Mouse (Mus musculus) cerebellum, adult 9-10 months (tissue): ENCODE measurements around the gene Wscd2.
A peak's percentile ranks its signal among the peaks of the same experiment; 100 is the strongest.

Experiments used
- DNase-seq: peaks from one replicate; pipeline ENCODE4 v3.0.0; 2022

The Wscd2 gene

DNA sequence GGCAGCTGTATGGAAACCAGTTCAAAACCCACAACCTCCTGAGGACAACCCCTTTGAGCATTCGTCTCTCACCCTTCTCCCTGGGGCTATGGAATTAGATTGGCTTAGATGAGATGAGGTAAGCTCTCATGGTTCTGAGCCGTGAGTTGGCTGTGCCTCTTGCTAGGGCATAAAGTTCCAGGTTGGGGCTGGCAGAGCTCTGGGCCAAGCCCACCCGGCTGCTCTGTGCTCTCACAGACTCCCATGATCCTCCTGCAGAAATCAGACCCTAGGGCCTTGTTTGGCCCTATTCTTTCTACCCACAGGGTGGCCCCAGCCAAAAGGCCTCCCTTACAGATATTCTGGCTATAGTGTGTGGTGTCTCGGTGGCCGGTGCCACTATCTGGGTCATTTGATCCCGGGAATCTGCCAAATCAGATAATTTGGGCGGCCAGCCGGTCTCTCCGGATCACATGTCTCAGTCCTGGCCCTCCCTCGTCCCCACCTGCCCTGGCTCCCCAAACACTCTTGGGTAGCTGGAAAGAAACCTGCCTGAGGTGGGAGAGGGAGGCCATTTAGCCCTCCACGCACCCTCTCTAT is 4.5 kb upstream of the Wscd2 start:
- DNase-seq: peak; percentile 75

DNA sequence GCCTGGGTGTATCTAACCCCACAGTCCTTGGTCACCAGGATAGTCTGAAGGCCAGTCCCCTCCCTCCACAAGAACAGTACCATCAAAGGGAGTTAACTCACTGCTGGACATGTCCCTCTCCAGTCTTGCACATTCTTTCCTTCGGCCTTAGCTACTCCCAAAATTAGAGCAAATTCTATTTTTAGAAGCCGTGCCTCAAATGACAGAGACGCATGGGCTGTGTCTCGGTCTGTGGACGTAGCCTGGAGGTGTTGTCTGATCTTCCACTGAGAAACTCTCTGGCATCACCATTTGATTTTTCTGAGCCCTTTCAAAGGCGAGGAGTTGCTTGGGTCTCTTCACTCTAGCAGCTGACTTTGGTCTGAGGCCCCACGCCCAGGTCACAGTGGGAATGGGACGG is 2.3 kb upstream of the Wscd2 start:
- DNase-seq: no peak

DNA sequence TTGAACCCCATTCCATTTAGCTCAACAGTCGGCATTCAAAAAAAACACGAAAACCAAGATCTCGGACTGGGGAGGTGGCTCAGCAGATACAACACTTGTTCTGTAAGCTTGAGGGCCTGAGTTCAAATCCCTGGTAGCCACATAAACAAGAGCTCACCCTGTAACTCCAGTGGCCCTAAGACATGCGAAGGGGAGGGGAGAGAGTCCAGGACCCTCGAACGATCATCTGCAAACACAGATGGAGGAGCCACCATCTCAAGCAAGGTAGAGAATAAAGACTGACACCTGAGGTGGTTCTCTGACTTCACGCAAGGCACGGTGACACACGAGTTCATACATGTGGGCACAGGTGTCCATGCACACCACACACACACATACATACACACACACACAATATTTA is 516 bp upstream of the Wscd2 start:
- DNase-seq: peak; percentile 53

DNA sequence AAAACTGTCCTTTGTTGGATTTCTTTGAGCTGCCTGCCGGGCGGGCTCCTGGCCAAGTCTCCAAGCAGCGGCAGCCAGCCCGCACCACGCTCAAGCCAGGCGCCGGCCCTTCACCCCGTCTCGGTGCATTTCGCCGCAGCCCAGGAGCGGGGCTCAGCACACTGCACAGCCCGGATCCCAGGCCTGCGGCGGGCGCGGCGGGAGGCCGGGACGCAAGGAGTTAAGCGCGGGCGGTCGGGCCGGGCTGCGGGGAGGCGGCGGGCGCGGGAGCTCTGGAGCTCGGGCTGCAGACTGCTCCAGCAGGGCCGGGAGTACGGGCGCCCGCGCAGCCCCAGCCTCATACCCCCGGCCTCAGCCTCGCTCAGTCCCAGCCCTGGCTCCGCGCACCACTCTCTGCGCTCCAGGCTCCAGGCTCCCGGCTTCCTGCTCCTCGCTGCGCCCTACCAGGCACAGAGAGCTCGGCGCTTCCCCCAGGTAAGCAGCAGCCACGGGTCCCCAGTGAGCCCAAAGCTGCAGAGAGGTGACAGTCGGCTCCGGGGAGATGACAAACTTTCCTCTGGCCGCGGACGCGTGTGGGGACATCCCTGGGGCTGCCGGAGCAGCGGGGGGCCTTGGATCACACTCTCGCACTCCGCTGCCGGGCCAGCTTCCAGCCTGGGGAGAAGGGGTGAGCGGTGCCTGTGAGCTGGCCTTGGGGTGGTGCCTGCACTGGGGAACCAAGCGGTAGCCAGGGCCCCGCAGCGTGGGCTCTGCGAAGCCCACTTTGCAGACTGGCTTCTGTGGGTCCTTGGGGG is 531 bp downstream of the Wscd2 start:
- DNase-seq: peak; percentile 80

DNA sequence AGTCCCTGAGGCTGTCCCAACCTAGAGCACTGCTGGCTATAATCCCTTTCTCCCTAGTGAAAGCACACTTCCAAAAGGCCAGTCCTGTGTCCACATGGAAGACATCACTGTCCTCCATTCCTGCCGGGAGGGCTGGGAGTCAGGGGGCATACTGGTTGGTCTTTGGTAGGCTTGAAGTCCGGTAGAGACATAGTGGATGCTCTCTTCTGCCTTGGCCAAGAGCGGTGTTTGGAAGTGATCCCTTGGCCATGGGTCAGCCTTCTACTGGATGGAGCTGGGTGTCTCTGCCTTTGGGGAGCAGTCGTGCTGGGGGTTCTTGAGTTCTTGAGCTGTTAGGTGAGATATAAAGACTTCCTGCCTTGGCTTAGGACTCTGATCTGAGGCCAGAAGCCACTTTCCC is 1.4 kb downstream of the Wscd2 start:
- peak; percentile 76 for DNase-seq

DNA sequence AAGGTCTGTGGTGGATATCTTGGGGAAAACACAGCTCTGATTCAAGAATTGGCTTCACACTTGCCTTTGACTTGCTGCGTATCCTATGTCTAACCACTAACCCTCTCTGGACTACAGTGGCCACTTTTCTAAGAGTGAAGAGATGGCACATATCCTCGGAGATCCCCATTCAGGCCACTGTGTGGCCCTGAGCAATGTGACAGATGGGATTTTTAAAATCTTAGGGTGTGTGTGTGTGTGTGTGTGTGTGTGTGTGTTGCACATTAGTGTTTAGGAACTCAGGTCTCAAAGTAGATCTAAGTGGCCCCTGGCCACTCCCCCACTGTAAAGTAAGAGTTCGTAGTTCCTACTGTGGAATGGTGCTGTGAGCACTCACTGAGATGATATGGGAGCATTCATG is 1.9 kb downstream of the Wscd2 start:
- DNase-seq: peak; percentile 66

DNA sequence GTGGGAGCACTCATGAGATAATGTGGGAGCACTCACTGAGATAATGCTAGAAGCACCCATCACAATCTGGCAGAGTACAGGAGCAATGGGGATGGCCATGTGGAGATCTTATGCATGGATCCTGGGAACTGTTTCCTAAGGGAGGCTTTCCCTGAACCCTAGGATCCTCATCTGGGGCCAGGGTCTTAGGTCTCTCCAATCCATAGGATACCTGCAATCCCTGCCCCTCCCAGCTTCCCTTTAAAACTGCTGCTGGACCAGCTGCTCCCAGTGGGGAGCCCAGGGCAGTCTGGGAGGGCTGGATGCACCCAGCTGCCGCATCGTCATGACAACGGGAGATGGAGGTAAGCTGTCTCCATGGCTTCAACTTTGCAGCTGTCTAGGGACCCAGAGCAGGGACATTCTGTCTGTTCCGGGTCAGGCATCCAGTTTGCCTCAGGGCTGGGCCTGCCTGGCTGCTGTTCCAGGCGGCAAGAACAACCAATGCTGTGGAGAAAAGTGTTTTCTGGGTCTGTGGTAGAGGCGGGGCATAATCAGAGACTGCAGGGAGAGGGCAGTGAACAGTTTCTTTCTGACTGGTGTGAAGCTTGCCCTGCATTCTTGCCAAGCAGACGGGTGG is 2.4 kb downstream of the Wscd2 start:
- DNase-seq: peak; percentile 72

DNA sequence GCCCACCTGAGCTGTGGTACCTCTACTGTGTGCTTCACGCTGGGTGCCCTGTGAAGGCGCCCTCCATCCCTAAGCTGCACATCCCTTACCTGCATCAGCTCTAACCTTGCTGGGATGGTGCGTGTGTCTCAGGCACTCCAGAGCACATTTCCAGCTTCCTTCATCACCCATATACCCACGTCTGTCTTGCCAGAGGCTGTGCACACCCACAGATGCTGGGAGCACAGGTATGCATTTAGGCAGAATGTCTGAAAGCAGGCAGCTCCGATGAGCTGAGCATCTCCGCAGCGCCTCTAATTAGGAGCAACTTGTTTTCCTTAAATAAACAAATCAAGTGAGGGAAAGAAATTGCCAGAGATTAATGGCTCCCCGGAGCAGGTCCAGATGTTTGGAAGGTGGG is 3.9 kb downstream of the Wscd2 start:
- peak; percentile 54 for DNase-seq

DNA sequence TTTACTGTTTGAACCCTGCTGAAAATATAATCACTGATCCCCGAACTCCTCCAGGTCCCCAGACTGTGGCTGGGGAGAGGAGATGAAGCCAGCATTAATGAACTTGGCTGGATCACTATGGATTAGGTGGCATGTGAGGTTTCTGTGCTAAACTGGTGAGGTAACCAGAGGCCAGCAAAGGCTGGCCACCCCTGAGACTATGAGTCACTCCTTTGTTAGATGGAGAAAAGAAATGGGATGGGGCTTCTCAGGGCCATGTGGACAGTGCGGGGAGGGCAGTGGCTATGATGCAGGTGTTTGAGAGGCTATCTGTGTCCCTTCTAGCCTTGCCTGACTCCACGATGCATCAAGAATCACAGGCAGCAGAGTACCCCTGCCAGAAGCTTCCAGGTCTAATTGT is 6.8 kb downstream of the Wscd2 start:
- no peak for DNase-seq

DNA sequence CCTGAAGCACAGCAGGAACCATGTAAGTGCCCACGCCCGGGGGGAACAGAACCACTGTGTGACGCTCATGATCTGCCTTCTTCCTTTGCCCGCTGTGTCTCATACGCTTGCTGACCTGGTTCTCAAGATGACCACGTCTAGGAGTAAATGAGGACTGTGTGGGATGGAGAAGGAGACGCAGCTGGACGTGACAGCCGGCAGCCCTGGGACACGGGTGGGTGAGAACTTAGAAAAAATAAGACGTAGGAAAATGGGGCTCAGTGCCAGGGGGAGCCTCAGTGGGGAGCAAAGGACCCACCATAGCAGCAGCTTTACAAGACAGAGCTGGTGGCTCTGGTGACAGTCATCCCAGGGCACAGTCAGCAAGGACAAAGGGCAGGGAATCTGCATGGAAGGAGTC is 9.3 kb downstream of the Wscd2 start:
- peak; percentile 46 for DNase-seq

DNA sequence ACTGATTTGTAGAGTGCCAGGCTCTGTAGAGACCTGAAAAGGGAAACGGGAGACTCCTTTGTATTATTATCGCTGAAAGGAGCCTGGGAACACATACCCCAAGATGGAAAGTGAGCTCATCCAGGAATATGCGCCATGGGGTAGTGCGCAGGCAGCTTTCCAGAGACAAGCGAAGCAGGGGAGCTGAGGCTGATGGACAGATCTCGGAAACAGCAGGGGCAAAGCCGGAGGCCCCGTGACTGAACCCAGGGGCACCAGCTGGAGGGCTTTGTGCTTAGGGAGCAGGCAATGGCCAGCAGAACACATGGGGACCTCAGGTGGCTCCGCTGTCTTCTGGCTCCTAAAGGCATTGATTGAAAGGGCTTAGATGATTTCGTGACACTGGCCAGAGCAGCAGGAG is 13.1 kb downstream of the Wscd2 start:
- DNase-seq: peak; percentile 83

DNA sequence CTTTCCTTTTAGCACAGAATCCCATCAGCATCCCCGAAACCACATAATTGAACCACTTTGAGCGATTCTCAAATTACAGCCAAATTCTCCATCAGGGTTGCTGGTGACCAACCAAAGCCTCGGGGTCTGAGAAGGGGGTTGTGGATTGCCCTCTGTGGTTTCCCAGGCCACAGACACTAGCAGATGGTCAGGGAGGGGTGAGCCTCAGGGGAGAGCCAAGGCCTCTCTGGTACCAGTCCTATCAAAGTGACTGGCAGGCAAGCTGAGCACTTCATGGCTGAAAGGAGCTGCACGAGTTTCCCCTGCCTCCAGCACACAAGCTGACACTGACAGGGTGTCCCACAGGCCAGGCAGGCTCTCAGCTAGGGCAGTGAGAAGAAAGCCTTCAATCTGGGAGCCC is 14.5 kb downstream of the Wscd2 start:
- DNase-seq: peak; percentile 74

DNA sequence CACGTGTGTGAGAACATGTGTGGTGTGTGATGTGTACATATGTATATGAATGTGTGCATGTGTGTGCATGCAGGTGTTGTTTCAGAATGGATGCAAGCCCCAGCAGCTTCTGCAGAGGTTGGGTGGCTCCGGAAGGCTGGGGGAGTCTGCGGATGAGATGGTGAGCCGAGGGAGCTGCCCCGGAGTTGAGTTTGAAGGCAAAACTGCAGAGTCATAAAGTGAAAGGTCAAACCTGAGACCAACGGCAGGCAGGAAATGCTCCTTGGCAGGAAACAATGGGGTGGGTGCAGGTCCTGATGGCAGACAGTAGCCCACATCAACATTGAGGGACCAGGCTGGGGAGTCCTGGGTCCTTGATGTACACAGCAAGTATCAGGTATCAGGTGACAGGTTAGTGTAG is 15.9 kb downstream of the Wscd2 start:
- DNase-seq: no peak

DNA sequence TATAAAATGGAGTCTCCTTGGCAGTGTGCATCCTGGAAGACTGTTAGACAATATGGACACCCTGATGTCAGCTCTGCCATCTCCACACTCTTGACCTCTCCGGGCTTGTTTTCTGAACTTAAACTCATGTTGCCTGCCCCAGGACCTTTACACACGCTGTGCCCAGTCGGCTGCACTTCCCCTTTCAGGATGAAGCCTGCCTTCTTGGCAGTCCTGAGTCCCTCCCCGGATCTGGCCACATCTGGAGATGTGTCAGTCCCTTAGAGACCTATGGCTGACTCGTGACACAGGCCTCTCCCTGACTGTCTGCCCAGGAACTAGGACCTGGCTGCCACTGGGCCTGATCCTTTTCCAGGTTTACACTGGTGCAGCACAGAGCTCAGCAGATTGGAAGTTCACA is 16.6 kb downstream of the Wscd2 start:
- no peak for DNase-seq

DNA sequence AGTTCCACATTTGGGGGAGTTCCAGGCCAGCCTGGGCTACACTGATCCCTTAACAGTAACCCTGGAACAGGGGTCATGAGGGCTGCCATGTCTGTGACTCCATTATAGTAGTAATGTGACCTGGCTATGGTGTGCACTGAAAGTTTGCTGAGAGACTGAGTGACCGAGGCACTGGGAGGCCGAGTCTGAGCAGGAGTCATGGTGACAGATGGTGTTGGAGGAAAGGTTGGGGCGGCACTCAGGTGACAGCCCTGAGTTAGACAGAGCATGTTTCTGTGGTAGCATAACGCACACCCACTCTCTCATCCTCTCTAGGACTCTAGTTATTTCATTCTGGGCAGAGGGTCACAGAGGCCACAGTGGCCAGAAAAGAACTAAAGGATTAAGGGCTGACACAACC is 19.0 kb downstream of the Wscd2 start:
- DNase-seq: no peak

DNA sequence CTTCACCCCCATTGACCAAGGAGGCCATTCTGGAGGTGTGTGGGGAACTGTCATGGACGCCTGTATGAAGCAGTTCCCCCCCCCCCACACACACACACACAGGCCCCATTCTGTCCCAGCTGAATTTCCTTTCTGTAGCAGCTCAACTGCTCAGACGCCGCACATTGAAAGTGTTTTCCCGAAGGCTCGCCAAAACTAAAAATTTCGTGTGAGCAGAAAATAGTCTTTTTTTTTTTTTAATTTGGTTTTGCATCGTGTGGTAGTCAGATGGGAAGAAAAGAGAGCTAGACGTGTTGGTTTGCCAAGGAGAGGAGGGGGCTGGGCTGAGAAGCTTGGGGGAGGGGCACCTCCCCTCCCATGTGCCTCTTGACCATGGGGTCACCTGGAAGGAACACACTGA is 23.5 kb downstream of the Wscd2 start:
- no peak for DNase-seq

DNA sequence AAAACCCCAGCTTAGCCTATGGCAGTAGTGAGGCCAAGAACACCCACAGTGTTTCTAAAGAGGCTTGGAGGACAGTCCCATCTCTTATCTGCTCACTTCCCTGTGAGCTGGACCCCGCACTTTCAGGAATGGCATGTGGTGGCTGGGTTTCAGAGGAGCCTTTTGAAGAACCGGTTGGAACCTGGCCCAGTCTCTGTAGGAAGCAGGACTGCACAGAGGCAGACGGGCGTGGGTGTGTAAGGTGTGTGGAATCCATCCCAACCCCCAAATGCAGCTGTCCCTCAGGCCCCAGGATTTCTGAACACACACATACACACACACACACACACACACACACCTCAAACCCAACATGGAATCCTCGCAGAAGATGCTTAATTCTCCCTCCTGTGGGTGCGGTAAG is 23.9 kb downstream of the Wscd2 start:
- DNase-seq: peak; percentile 78

DNA sequence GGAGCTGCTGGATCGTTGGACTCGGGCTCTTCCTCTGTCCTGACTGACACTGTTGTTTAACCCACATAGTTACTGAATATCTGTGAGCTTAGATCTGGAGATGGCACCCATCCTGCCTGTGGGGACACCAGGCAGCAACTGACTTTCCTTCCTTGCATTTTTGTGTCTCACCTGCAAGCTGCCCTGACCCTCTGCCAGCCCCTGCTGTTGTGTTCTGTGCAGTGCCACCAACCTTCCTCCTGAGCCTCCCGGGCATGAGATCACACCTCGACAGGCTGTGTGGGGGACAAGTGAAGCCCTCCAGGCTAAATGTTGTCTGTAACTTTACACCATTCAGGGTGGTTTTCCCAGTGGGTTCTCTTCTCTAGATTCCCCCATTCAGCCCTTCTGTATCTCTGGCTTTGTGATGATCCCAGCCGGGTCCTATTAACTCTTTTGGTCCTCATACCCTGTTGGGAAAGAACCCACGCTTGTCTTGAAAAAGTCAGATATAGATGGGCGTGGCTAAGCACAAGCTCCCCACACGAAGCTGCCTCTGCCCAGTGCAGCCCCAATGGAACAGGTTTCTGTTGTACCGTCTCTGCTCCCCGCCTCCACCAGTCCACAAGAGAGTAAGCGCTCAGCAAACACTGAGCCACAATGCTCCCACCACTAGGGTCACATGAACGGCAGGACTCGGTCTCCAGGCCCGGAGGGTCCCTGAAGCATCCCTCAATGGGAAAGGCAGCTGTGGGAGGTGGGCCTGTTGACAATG is 26.2 kb downstream of the Wscd2 start:
- DNase-seq: no peak

DNA sequence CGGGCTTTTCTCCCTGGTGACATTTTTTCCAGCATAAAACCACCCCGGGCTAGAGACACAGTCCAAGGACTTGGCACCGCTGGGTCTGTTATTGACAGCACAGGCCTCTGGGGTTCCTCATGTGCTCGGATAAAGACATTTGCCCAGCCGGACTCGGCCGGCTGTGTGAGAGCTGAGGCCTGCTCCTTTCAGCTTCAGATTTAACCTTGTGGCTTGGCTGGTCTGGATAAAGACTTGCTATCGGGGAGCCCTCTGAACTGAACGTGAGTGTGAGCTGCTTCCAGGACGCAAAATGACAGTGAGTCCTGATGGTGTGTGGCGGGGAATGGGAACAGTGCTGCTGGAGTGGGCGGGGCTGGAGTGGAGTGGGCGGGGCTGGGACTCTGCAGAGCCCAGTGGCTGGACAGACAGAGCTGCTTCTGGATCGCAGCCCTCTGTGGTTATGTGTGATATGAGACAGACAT is 26.8 kb downstream of the Wscd2 start:
- DNase-seq: no peak

DNA sequence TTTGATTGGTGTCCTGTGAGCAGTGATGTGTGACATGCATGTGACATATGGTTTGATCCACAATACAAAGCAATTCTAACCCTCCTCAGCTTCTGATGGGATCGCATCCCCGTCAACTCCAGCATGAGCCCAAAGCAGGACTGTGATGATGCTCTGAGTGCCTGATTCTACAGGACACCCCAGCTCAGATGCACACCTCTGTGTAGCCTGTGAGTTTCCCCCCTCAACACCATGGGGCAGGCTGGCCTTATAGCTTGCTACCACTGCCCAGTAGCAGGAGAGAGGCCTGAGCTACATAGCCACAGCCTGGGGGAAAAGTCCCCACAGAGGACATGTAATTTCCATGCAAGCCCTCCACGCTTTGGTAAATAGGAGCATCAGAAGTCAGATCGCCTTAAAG is 27.3 kb downstream of the Wscd2 start:
- DNase-seq: no peak

DNA sequence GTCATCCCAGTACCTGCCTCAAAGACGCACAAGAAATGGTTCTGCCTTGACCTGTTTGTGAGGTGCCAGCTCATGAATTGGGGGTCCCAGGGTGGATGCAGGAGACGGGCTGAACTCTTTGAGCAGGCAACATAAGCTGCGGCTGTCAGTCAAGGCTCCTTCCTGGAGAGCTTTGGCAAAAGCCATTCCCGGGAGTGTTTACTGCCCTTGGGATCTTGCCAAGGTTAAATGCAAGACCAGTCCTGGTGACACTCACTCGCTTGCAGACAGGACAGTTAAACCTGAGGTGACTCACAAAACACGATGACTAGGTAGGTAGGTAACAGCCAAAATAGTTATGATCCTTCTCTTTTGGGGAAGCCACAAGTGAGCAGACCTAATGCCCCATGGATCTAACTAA is 30.9 kb downstream of the Wscd2 start:
- no peak for DNase-seq

DNA sequence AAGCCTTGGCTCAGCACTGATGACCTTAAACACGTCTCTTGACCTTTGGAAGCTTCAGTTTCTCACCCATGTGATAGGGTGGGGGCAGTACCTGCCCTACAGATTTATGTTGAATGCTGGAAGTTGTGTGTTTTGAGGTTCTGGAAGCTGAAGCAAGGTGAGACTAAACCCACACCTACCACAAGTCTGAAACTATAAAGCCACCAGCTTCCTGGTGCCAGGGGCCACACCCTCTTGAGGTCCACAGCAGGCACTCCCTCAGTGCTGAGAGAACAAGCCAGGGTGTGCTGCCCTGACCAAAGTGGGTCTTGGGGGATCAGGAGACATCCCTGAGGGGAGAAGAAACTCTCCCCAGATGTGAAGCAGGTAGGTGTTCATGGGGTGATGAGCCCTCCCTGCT is 48.7 kb downstream of the Wscd2 start:
- no peak for DNase-seq

DNA sequence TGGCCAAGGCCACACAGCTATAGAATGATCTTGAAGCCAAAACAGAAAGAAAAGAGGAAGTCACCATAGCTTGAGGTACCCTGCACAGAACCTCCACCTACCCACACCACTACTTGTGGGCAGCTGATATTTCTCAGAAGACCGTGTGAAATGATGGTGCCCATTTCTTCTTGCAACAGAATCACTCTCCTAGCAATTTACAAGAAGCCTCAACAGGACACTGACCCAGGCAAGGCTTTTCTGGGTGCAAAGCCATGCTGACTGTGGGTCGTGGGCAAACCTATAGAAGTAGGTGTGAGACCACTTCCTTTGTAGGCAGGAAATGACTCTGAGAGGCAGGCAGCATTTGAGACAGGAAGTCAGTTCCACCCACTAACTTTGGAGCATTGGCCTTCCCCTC is 49.3 kb downstream of the Wscd2 start:
- no peak for DNase-seq

DNA sequence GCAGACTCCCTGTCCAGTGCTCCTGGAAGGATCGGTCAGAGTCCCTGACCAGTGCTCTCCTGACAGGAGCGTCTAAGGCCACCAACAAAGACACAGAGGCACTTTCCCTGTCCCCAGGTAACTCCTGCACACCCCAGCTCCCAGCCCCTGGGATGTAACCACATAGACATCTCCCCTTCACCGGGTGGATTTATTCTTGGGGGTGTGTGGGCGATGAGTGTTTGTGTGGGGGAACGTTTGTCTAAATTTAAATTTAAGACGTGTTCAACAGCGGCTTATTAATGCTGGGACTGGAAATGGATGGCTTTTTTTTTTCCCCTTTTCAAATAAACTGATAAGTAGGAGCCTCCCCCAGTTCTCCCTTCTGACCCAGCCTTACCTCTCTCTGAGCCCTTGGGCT is 49.7 kb downstream of the Wscd2 start:
- no peak for DNase-seq
